Mouse (Mus musculus): ENCODE data around the gene Ddx46. TPM values are rescaled to one million over a fixed set of nuclear protein-coding genes. Genes with fewer than 3 reads are reported as not detected.

The Ddx46 gene
- polyA plus RNA-seq, 1 experiment from 2014 or later = 27.2 TPM

DNA sequence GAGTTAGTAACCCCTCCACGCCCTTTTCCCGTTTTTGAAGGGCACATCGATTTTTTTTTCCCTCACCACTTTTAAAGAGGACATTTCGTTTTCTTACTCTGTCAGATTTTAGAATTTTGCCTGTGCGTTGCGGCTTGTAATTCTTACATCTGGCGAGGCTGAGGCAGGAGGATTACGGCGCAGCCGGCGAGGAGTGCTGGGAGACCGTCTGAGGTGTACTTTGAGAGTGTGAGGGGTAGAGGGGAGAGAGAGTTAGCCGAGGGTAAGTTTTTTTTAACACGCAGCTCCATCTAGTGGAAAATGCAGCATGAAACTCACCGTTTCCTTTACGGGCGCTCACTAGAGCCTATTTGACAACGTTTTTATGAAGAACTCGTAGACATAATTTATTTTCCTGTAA, 93.0 kb downstream of the Ddx46 start:
- peak; percentile 86 for ATAC-seq
- H3K9me3 ChIP-seq (ENCODE audit: control insufficient read depth, low read length) = no peaks in the 10 kb centered on the region
- H3K4me3 ChIP-seq (ENCODE audit: low read length) = peak overlapping the region; percentile 68
- H3K9ac ChIP-seq (ENCODE audit: low read depth, low read length) = peak overlapping the region; percentile 84
- no peaks in the 10 kb centered on the region for H3K27me3 ChIP-seq (replicated peaks; ENCODE audit: control insufficient read depth, insufficient read depth, low read length)
- H3K27ac ChIP-seq (ENCODE audit: low read length) = peak overlapping the region; percentile 99
- H3K4me2 ChIP-seq (ENCODE audit: low read depth, low read length) = peak overlapping the region; percentile 69
- H3K4me1 ChIP-seq (ENCODE audit: control insufficient read depth, insufficient read depth, low read length) = no peaks in the 10 kb centered on the region
- H3K36me3 ChIP-seq (ENCODE audit: control insufficient read depth, insufficient read depth, low read length) = no peaks in the 10 kb centered on the region
- WGBS = 1% methylated on average over 19 of the region's 19 CpGs

DNA sequence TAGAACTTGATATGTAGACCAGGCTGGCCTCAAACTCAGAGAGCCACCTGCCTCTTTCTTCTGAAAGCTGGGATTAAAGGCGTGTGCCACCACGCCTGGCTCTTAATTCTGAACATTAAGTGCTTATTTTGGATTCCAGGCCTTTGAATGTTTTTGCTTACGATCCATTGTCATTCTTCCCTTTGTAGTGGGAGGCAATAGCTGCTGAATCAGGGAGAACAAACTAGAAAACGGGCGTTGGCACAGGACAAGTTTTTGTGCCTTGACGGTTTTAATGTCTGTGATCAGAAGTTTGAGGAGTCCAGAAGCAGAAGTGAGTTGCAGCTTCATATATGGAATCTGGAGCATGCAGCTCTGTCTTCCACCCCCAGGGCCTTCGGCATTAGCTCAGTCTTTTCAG, 95.9 kb downstream of the Ddx46 start:
- H3K9ac ChIP-seq (ENCODE audit: low read depth, low read length) = no peak overlapping the region
- no peaks in the 10 kb centered on the region for H3K36me3 ChIP-seq (ENCODE audit: control insufficient read depth, insufficient read depth, low read length)
- H3K4me2 ChIP-seq (ENCODE audit: low read depth, low read length) = no peak overlapping the region
- H3K27me3 ChIP-seq (replicated peaks; ENCODE audit: control insufficient read depth, insufficient read depth, low read length) = no peaks in the 10 kb centered on the region
- no peaks in the 10 kb centered on the region for H3K4me1 ChIP-seq (ENCODE audit: control insufficient read depth, insufficient read depth, low read length)
- no peak overlapping the region for H3K27ac ChIP-seq (ENCODE audit: low read length)
- WGBS = 91% methylated on average over 7 of the region's 7 CpGs
- no peak overlapping the region for H3K4me3 ChIP-seq (ENCODE audit: low read length)
- ATAC-seq = no peak
- no peaks in the 10 kb centered on the region for H3K9me3 ChIP-seq (ENCODE audit: control insufficient read depth, low read length)

Other genes starting within 250 kb of the Ddx46 start
- 0.07 TPM in 1 of 2 replicates, not detected in the other for gene Slc34a1, start 236.8 kb upstream of the Ddx46 start, polyA plus RNA-seq (2015; fragmentation: Nextera tagmentation; extraction: Ambion mirVana)
- not detected in 2 replicates for gene Pfn3, start 219.8 kb upstream of the Ddx46 start, polyA plus RNA-seq (2015; fragmentation: Nextera tagmentation; extraction: Ambion mirVana)
- gene F12, start 208.2 kb upstream of the Ddx46 start, polyA plus RNA-seq (2015; fragmentation: Nextera tagmentation; extraction: Ambion mirVana) = 1.1 and 4.0 TPM in 2 replicates
- 13.6 and 16.2 TPM in 2 replicates for gene Grk6, start 190.0 kb upstream of the Ddx46 start, polyA plus RNA-seq (2015; fragmentation: Nextera tagmentation; extraction: Ambion mirVana)
- 0.10 and 0.18 TPM in 2 replicates for gene Prr7, start 170.8 kb upstream of the Ddx46 start, polyA plus RNA-seq (2015; fragmentation: Nextera tagmentation; extraction: Ambion mirVana)
- 88.4 and 91.2 TPM in 2 replicates for gene Dbn1, start 146.9 kb upstream of the Ddx46 start, polyA plus RNA-seq (2015; fragmentation: Nextera tagmentation; extraction: Ambion mirVana)
- gene Pdlim7, start 121.4 kb upstream of the Ddx46 start, polyA plus RNA-seq (2015; fragmentation: Nextera tagmentation; extraction: Ambion mirVana) = 189 and 200 TPM in 2 replicates
- 2.7 and 3.0 TPM in 2 replicates for gene Dok3, start 105.7 kb upstream of the Ddx46 start, polyA plus RNA-seq (2015; fragmentation: Nextera tagmentation; extraction: Ambion mirVana)
- 50.5 and 54.8 TPM in 2 replicates for gene Ddx41, start 98.4 kb upstream of the Ddx46 start, polyA plus RNA-seq (2015; fragmentation: Nextera tagmentation; extraction: Ambion mirVana)
- gene Fam193b, start 63.9 kb upstream of the Ddx46 start, polyA plus RNA-seq (2015; fragmentation: Nextera tagmentation; extraction: Ambion mirVana) = 21.2 and 22.5 TPM in 2 replicates
- gene Tmed9, start 61.3 kb upstream of the Ddx46 start, polyA plus RNA-seq (2015; fragmentation: Nextera tagmentation; extraction: Ambion mirVana) = 121 and 131 TPM in 2 replicates
- 20.7 and 21.6 TPM in 2 replicates for gene B4galt7, start 35.1 kb upstream of the Ddx46 start, polyA plus RNA-seq (2015; fragmentation: Nextera tagmentation; extraction: Ambion mirVana)
- gene Caml, start 12.0 kb upstream of the Ddx46 start, polyA plus RNA-seq (2015; fragmentation: Nextera tagmentation; extraction: Ambion mirVana) = 40.7 and 44.0 TPM in 2 replicates
- gene B230219D22Rik, start 58.1 kb downstream of the Ddx46 start, polyA plus RNA-seq (2015; fragmentation: Nextera tagmentation; extraction: Ambion mirVana) = 34.3 and 34.8 TPM in 2 replicates
- gene Txndc15, start 79.6 kb downstream of the Ddx46 start, polyA plus RNA-seq (2015; fragmentation: Nextera tagmentation; extraction: Ambion mirVana) = 67.7 and 71.3 TPM in 2 replicates
- gene Pcbd2, start 92.3 kb downstream of the Ddx46 start, polyA plus RNA-seq (2015; fragmentation: Nextera tagmentation; extraction: Ambion mirVana) = 71.9 and 72.3 TPM in 2 replicates
- 0.13 TPM in 1 of 2 replicates, not detected in the other for gene Catsper3, start 149.5 kb downstream of the Ddx46 start, polyA plus RNA-seq (2015; fragmentation: Nextera tagmentation; extraction: Ambion mirVana)
- 9.0 and 9.1 TPM in 2 replicates for gene Pitx1, start 201.2 kb downstream of the Ddx46 start, polyA plus RNA-seq (2015; fragmentation: Nextera tagmentation; extraction: Ambion mirVana)